ENCODE assay signal across 20 mouse cellular contexts in genomic region chr2:163546623-163547318, GRCm38 (mm10). TPM values are rescaled to one million over a fixed set of nuclear protein-coding genes. Genes with fewer than 3 reads are reported as not detected.
DNase-seq lines count a peak whose midpoint lies in the region; ATAC-seq and TF ChIP-seq lines count a peak whose summit lies in the region.
"Had no signal": no experiment of that assay in that cellular context is flagged by ENCODE, and none has a peak within 500 bp of the region (broad histone marks: within the 10 kb centered on the region; RNA-seq: fewer than 3 reads in every experiment).

No protein-coding gene starts in this region.

- H3K4me1 ChIP-seq in intestine, embryonic 14.5 days (replicated peaks; ENCODE audit: control insufficient read depth, insufficient read depth, low read length) = 0 out of 2 replicates have a peak, but pooled peaks cover 5% of the 10 kb centered on the region
- peaks cover 5% of the 10 kb centered on the region; the same call in 1 of the 2 replicates for H3K4me1 ChIP-seq in liver, postnatal 0 days (ENCODE audit: insufficient read depth)
- no peaks in the 10 kb centered on the region for H3K4me1 ChIP-seq in midbrain, embryonic 11.5 days (ENCODE audit: control insufficient read depth, insufficient read depth, low read length)
- H3K4me1 ChIP-seq in hindbrain, embryonic 11.5 days (replicated peaks; ENCODE audit: control insufficient read depth, insufficient read depth, low read length) = no peaks in the 10 kb centered on the region

- no peaks in the 10 kb centered on the region for H3K9me3 ChIP-seq in intestine, embryonic 14.5 days (ENCODE audit: control insufficient read depth, low read length)
- no peaks in the 10 kb centered on the region for H3K9me3 ChIP-seq in liver, postnatal 0 days (ENCODE audit: low read length)
- H3K9me3 ChIP-seq in midbrain, embryonic 11.5 days (ENCODE audit: control insufficient read depth, low read length) = no peaks in the 10 kb centered on the region
- H3K9me3 ChIP-seq in hindbrain, embryonic 11.5 days (ENCODE audit: control insufficient read depth, low read length) = no peaks in the 10 kb centered on the region
- H3K9me3 ChIP-seq: hindbrain, embryonic 15.5 days; neural tube, embryonic 12.5 days had no signal

- H3K27me3 ChIP-seq in intestine, embryonic 14.5 days (replicated peaks; ENCODE audit: control insufficient read depth, insufficient read depth, low read length) = no peaks in the 10 kb centered on the region
- H3K27me3 ChIP-seq in liver, postnatal 0 days (ENCODE audit: insufficient read depth, low read length) = no peaks in the 10 kb centered on the region
- no peaks in the 10 kb centered on the region for H3K27me3 ChIP-seq in midbrain, embryonic 11.5 days (ENCODE audit: control insufficient read depth, insufficient read depth, low read length)
- no peaks in the 10 kb centered on the region for H3K27me3 ChIP-seq in hindbrain, embryonic 11.5 days (ENCODE audit: control insufficient read depth, insufficient read depth, low read length)
- H3K27me3 ChIP-seq: hindbrain, embryonic 15.5 days; neural tube, embryonic 12.5 days had no signal

- H3K4me3 ChIP-seq in intestine, embryonic 14.5 days (ENCODE audit: low read depth, low read length) = peak overlapping the region; percentile 12
- peak overlapping the region; percentile 50 for H3K4me3 ChIP-seq in liver, postnatal 0 days (ENCODE audit: low read depth, low read length)
- no peak overlapping the region for H3K4me3 ChIP-seq in midbrain, embryonic 11.5 days (ENCODE audit: low read depth, low read length)
- no peak overlapping the region for H3K4me3 ChIP-seq in hindbrain, embryonic 11.5 days (ENCODE audit: low read depth, low read length)
- H3K4me3 ChIP-seq: hindbrain, embryonic 15.5 days; neural tube, embryonic 12.5 days had no signal

- H3K9ac ChIP-seq in intestine, embryonic 14.5 days (ENCODE audit: low read length) = no peak overlapping the region
- peak overlapping the region; percentile 77 for H3K9ac ChIP-seq in liver, postnatal 0 days (replicated peaks)
- no peak overlapping the region for H3K9ac ChIP-seq in midbrain, embryonic 11.5 days (ENCODE audit: low read length)
- no peak overlapping the region for H3K9ac ChIP-seq in hindbrain, embryonic 11.5 days (ENCODE audit: low read depth, low read length)
- H3K9ac ChIP-seq: forebrain, postnatal 0 days; hindbrain, embryonic 15.5 days; lung, embryonic 14.5 days; neural tube, embryonic 12.5 days had no signal

- TF ChIP-seq EP300 in liver, postnatal 0 days (IDR thresholded peaks at IDR 0.05; ENCODE audit: low read depth) = no peak

- peak; percentile 77 for ATAC-seq in intestine, embryonic 14.5 days (replicated peaks; ENCODE audit: low FRiP score, low TSS enrichment, low read depth)
- ATAC-seq in liver, postnatal 0 days = peak; percentile 90
- ATAC-seq in midbrain, embryonic 11.5 days (ENCODE audit: low FRiP score) = no peak
- no peak for ATAC-seq in hindbrain, embryonic 11.5 days (ENCODE audit: low FRiP score)
- ATAC-seq: forebrain, postnatal 0 days had no signal

- H3K4me2 ChIP-seq in intestine, embryonic 14.5 days (ENCODE audit: low read length) = peak overlapping the region; percentile 33
- H3K4me2 ChIP-seq in liver, postnatal 0 days (ENCODE audit: low read depth, low read length) = peak overlapping the region; percentile 61
- no peak overlapping the region for H3K4me2 ChIP-seq in midbrain, embryonic 11.5 days
- H3K4me2 ChIP-seq in hindbrain, embryonic 11.5 days (replicated peaks; ENCODE audit: low read depth, low read length) = no peak overlapping the region
- H3K4me2 ChIP-seq: hindbrain, embryonic 15.5 days; lung, embryonic 14.5 days; neural tube, embryonic 12.5 days had no signal

- H3K27ac ChIP-seq in intestine, embryonic 14.5 days (ENCODE audit: low read depth) = no peak overlapping the region
- peak overlapping the region; percentile 84 for H3K27ac ChIP-seq in liver, postnatal 0 days (ENCODE audit: low read depth)
- H3K27ac ChIP-seq in midbrain, embryonic 11.5 days (ENCODE audit: low read depth, low read length) = no peak overlapping the region
- H3K27ac ChIP-seq in hindbrain, embryonic 11.5 days (ENCODE audit: low read depth, low read length) = no peak overlapping the region
- H3K27ac ChIP-seq: hindbrain, embryonic 15.5 days; neural tube, embryonic 12.5 days had no signal

- H3K36me3 ChIP-seq in intestine, embryonic 14.5 days (ENCODE audit: control insufficient read depth, insufficient read depth, low read length) = 0 out of 2 replicates have a peak, but pooled peaks cover 3% of the 10 kb centered on the region
- 0 out of 2 replicates have a peak, but pooled peaks cover 2% of the 10 kb centered on the region for H3K36me3 ChIP-seq in liver, postnatal 0 days (replicated peaks; ENCODE audit: insufficient read depth, low read length)
- H3K36me3 ChIP-seq in midbrain, embryonic 11.5 days (ENCODE audit: control insufficient read depth, insufficient read depth, low read length) = no peaks in the 10 kb centered on the region
- no peaks in the 10 kb centered on the region for H3K36me3 ChIP-seq in hindbrain, embryonic 11.5 days (ENCODE audit: control insufficient read depth, insufficient read depth, low read length)
- H3K36me3 ChIP-seq: hindbrain, embryonic 15.5 days; neural tube, embryonic 12.5 days had no signal

- TF ChIP-seq CTCF in liver, postnatal 0 days (IDR thresholded peaks at IDR 0.05; ENCODE audit: low read depth) = no peak

- WGBS in intestine, embryonic 14.5 days = 64% methylated on average over 14 of the region's 14 CpGs
- WGBS in liver, postnatal 0 days (ENCODE audit: insufficient replicate concordance) = 55% methylated on average over 14 of the region's 14 CpGs
- 79% methylated on average over 14 of the region's 14 CpGs for WGBS in midbrain, embryonic 11.5 days
- 77% methylated on average over 12 of the region's 14 CpGs for WGBS in hindbrain, embryonic 11.5 days

- no peak for DNase-seq in intestine, embryonic 14.5 days (ENCODE audit: low spot score)
- peak; percentile 93 for DNase-seq in kidney, adult 9 months
- peak; percentile 60 to 75 for DNase-seq in kidney, postnatal 4 days
- peak; percentile 79 for DNase-seq in liver, postnatal 0 days
- no peak for DNase-seq in midbrain, embryonic 11.5 days (ENCODE audit: low spot score, missing footprints)
- DNase-seq in hindbrain, embryonic 11.5 days (ENCODE audit: low spot score) = no peak
- no peak for DNase-seq in urinary bladder, adult 2 months (ENCODE audit: low spot score)
- no peak for DNase-seq in heart, adult 8-10 months (ENCODE audit: low spot score)
- DNase-seq: adrenal gland, postnatal 10 days; cerebellum, postnatal 25 days; forebrain, postnatal 0 days; gastrocnemius, postnatal 10 days; heart, postnatal 10 days; lung, embryonic 14.5 days; right cerebral cortex, postnatal 25 days had no signal

RNA-seq across cellular contexts. Expression of gene Hnf4a, which starts 40.2 kb away (rescaled TPM):
- polyA plus RNA-seq in intestine, embryonic 14.5 days (2014; fragmentation: Nextera tagmentation; extraction: Ambion mirVana) = 89.8 and 90.5 TPM in 2 replicates
- polyA plus RNA-seq in liver, postnatal 0 days (2015; fragmentation: Nextera tagmentation; extraction: Ambion mirVana) = 25.1 and 27.5 TPM in 2 replicates
- polyA plus RNA-seq in midbrain, embryonic 11.5 days (2014; fragmentation: Nextera tagmentation; extraction: Ambion mirVana) = not detected in 2 replicates
- not detected in 2 replicates for polyA plus RNA-seq in hindbrain, embryonic 11.5 days (2014; fragmentation: Nextera tagmentation; extraction: Ambion mirVana)
- polyA plus RNA-seq in urinary bladder, adult 2 months (2012; rRNA removed) = 0.22 and 0.51 TPM in 2 replicates
- total RNA-seq in heart, adult 8-10 months (2022) = not detected
- total RNA-seq: CH12.LX; forebrain, postnatal 0 days; heart, postnatal 10 days; left cerebral cortex, postnatal 25 days; midbrain, postnatal 0 days had no signal
- polyA plus RNA-seq: forebrain, postnatal 0 days; midbrain, postnatal 0 days; neural tube, embryonic 12.5 days had no signal

RNA-seq across cellular contexts. Expression of gene R3hdml, which starts 54.7 kb away (rescaled TPM):
- polyA plus RNA-seq in intestine, embryonic 14.5 days (2014; fragmentation: Nextera tagmentation; extraction: Ambion mirVana) = 0.16 TPM in 1 of 2 replicates, not detected in the other
- polyA plus RNA-seq in liver, postnatal 0 days (2015; fragmentation: Nextera tagmentation; extraction: Ambion mirVana) = not detected in 2 replicates
- not detected in 2 replicates for polyA plus RNA-seq in midbrain, embryonic 11.5 days (2014; fragmentation: Nextera tagmentation; extraction: Ambion mirVana)
- 0.15 TPM in 1 of 2 replicates, not detected in the other for polyA plus RNA-seq in hindbrain, embryonic 11.5 days (2014; fragmentation: Nextera tagmentation; extraction: Ambion mirVana)
- not detected in 2 replicates for polyA plus RNA-seq in urinary bladder, adult 2 months (2012; rRNA removed)
- total RNA-seq in heart, adult 8-10 months (2022) = not detected
- total RNA-seq: adrenal gland, postnatal 10 days; CH12.LX; gastrocnemius, postnatal 10 days; heart, postnatal 10 days; left cerebral cortex, postnatal 25 days had no signal
- polyA plus RNA-seq: lung, embryonic 14.5 days; neural tube, embryonic 12.5 days had no signal

RNA-seq across cellular contexts. Expression of gene Ttpal, which starts 55.3 kb away (rescaled TPM):
- polyA plus RNA-seq in intestine, embryonic 14.5 days (2014; fragmentation: Nextera tagmentation; extraction: Ambion mirVana) = 40.6 and 40.8 TPM in 2 replicates
- polyA plus RNA-seq in liver, postnatal 0 days (2015; fragmentation: Nextera tagmentation; extraction: Ambion mirVana) = 6.7 and 9.5 TPM in 2 replicates
- 39.9 and 44.5 TPM in 2 replicates for polyA plus RNA-seq in midbrain, embryonic 11.5 days (2014; fragmentation: Nextera tagmentation; extraction: Ambion mirVana)
- 40.2 and 42.2 TPM in 2 replicates for polyA plus RNA-seq in hindbrain, embryonic 11.5 days (2014; fragmentation: Nextera tagmentation; extraction: Ambion mirVana)
- 22.0 and 22.9 TPM in 2 replicates for polyA plus RNA-seq in urinary bladder, adult 2 months (2012; rRNA removed)
- total RNA-seq in heart, adult 8-10 months (2022) = 10 to 100 TPM in 2 of 4 experiments, 1 to 10 TPM in 2; 7.4 to 15.0 (median 11.4) TPM

Comparison
In these comparisons a context has a peak if more than half of its experiments do, and no peak if none do; other contexts are left out.
1. ATAC-seq: peak in intestine, embryonic 14.5 days (single experiment) and liver, postnatal 0 days (single experiment); none in midbrain, embryonic 11.5 days (single experiment) and hindbrain, embryonic 11.5 days (single experiment).
2. DNase-seq: peak in kidney, adult 9 months (single experiment), kidney, postnatal 4 days (2 of 2) and liver, postnatal 0 days (single experiment); none in intestine, embryonic 14.5 days (single experiment), midbrain, embryonic 11.5 days (single experiment), hindbrain, embryonic 11.5 days (single experiment), urinary bladder, adult 2 months (single experiment) and heart, adult 8-10 months (single experiment).
3. H3K4me2 ChIP-seq: peak in intestine, embryonic 14.5 days (single experiment) and liver, postnatal 0 days (single experiment); none in midbrain, embryonic 11.5 days (single experiment) and hindbrain, embryonic 11.5 days (single experiment).
4. H3K4me3 ChIP-seq: peak in intestine, embryonic 14.5 days (single experiment) and liver, postnatal 0 days (single experiment); none in midbrain, embryonic 11.5 days (single experiment) and hindbrain, embryonic 11.5 days (single experiment).
5. RNA of gene Hnf4a, which starts 40.2 kb away (polyA plus RNA-seq): 89.8 to 90.5 TPM in intestine, embryonic 14.5 days and 25.1 to 27.5 TPM in liver, postnatal 0 days; 0.22 to 0.51 TPM in urinary bladder, adult 2 months, not detected in midbrain, embryonic 11.5 days and not detected in hindbrain, embryonic 11.5 days; every median in the first group is over 10 times any median in the second.